Mouse (Mus musculus) cerebellum, postnatal 36 days (tissue): ENCODE data around the gene Cbx1.
A peak's percentile ranks its signal among the peaks of the same experiment; 100 is the strongest.

Experiments used
- DNase-seq, 2 experiments: peaks; one replicate each; pipeline ENCODE4 v3.0.0; 2021 to 2022; ENCODE audit warnings: mixed read lengths in 2 of 2

Gene Cbx1

DNA sequence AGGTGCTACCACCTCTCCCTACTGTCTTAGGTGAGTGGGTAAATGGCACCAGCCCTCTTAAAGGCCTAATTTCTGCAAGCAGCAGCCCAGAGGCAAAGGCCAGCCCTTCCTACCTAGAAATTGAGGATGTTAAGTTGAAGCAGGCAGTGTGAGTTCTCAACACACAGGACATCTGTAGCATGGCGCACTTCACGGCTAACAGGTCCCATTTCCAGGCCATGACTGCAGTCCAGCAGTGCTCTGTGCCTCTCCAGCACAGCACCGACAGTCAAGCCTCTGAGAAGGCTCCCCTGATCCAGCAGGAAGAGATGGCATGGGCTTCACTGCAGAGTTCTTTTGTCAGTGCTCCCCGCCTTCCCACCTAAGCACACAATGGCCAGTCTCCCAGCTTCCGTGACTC is 28.1 kb downstream of the Cbx1 start:
- DNase-seq = no peak

DNA sequence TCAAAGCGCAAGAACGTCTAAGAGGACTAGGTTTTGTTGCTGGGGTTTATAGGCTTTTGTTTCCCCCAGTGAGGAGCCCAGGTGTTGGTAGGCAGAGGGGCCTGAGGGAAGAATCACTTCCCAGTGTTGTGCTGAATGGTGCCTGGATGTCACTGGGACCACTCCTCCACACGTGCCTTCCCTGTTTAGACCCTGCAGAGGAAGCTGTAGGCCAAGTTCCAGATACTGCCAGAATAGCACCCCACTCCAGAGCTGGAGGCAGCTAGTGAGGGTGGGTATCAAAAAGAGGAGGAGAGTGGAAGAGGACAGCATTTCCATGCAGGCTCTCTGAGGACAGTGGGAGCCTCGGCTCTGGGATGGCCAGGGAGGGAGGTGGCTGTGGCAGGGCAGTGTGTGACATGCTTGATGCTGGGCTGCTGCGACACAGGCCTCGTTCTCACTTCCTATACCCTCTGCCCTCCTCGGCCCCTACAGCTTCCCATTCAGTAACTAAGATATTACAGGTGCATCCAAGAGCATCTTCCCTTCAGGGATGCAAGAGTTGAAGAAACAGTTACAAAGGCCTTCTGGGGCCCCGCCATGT is 29.3 kb downstream of the Cbx1 start:
- no peak for DNase-seq

DNA sequence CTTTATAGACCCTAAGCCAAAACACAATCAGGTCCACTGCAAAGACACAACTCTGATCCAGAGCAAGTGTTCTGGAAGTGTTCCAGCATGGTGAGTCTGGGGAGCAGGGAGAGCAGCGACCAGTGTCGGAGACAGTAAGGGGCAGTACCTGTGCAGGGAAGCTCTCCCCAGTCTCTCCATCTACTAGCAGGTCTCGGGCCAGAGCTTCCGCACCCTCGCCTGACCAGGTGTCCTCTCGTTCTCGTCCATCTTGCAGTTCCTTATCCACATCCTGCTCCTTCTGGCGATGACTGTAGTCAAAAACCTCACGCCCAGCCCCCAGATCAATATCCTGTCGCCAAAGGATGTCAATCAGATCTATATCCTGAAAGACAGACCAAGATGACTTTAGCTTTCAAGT is 33.0 kb downstream of the Cbx1 start:
- DNase-seq = no peak

DNA sequence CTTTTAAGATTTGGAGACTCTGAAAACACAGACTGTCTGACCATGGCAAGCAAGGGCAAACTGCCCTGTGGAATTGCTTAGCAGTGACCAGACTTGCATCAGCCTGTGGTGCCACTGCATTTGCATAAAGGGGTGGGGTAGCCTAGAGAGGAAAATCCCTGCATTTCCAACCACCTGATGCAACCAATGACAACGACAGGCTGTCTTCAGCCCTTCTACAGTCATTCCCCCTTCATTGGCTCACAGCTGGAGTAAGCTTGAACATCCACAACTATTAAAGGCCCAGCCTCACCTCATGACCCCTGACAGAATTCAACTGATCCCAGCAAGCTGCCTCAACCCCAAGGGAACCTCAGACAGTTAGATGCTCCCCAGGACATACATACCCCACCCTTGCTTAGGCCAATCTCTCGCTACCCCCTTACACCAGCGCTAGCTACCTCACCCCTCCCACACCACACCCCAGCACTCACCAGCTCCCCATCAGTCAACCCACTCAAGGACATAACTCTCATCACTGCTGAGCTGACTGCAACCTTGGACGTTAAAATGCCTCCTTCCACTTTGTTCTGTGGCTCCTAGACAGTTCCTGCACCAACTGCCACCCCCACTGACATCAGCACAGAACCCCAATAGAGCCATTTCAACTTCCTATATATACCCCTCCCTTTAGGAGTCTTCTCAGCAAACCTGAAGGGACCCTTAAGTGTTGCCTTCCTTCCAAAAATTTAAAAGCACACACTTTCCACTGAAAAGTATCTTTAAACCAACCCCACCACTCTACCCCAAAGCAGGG is 33.9 kb downstream of the Cbx1 start:
- DNase-seq = no peak

DNA sequence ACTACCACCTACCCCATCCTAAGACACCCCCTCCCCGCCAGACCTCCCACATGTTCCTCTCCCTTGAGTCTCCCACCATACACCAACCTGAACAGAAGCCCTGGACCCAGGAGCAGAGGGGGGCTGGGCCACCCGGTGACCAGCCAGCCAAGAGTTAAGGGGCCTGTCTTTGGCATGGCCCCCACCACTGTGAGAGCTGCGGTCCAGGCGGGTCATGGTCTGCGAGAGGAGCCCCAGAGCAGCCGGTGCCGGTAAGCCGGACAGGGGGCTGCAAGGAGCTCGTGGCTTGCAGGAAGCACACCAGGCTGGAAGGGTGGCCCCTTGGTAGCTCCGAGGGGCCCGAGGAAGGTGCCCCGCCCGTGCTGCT is 34.5 kb downstream of the Cbx1 start:
- peak in 1 of 2 experiments; percentile 25 for DNase-seq

DNA sequence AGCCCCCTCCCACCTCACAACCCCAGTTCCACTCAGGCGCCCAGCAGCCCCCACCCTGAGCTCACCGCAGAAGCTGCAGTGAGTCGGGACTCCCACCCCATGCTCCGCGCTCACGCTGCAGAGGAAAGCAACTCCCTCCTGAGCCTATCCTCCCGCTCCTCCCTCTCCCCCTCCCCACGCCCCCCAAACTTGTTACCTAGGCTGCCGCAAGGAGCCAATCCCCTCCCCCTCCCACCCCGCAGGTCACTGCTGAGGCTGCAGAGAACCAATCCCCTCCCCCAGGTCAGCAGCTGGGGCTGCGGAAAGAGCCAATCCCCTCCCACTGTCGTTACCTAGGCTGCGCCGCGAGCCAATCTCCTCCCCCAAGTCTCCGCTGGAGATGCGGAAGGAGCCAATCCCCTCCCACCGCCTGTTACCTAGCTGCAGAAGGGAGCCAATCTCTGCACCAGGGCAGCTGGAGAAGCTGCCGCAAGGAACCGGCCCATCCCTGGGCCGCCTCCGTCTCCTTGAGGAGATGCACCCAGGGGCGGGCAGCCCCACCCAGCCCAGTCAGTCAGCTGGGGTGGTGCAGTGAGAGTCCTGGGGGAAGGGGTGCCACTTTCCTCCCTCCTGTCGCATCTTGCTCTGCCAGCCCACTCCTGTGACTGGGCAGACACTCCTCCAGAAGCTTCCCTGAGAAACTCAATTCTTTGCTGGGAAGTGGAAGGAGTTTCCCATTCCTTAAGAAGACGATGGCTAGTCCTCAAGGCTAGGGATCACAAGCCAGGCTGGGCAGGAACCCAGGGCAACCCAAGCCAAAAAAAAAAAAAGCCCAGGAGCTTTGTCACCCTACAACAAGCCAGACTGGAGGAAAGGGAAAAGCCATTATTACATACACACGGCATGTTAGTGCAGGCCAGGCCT is 35.2 kb downstream of the Cbx1 start:
- peak; percentile 83 to 88 for DNase-seq

DNA sequence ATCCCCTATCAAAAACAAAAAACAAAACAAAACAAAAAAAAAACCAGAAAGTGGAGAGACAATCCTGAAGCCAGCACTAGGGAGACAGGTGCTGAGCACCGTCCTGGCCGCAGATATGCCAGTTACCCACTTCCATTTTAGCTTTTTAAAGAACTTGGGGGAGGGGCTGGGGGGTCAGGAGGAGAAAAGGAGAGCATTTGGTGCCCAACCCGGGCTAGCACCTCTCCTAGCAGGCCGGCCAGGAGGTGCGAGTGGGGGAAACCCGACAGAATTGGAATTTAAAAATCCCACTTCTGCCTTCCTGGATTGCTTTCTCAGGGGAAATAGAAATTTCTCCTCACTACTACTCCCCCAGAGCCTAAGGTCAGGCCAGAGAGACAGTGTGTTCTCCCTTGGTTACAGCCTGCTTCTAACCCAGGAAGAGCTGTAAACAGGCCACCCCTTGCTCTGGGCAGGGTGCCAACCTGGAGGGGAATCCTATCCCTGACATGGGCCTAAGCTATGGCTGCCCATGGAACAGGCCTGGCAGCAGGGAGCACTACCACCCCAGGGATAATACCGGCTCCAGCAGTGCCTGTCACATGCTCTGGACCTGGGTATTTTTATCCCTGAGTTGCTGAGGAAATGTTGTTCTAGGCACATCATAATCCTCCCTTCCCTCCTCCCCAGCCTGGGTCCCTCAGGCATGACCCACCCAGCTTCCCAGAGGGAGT is 36.0 kb downstream of the Cbx1 start:
- peak; percentile 67 to 72 for DNase-seq

DNA sequence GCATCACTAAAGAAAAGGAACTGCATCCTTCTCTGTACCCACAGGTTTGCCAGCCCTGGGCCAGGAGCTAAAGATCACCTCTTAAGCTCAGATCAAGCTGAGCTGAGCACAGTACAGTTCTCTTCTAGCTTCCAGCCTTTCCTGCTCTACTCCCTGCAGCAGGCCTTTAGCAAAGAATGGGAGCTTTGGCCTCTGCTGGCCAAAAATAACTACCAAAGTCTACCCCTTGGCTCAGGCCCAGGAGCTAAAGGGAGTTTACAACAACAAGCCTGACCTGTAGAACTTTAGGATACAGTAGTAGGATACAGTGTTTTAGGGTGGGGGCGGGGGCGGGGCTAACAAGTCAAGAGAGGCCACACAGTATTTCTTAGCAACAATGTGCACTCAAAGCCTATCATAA is 37.6 kb downstream of the Cbx1 start:
- DNase-seq = no peak

DNA sequence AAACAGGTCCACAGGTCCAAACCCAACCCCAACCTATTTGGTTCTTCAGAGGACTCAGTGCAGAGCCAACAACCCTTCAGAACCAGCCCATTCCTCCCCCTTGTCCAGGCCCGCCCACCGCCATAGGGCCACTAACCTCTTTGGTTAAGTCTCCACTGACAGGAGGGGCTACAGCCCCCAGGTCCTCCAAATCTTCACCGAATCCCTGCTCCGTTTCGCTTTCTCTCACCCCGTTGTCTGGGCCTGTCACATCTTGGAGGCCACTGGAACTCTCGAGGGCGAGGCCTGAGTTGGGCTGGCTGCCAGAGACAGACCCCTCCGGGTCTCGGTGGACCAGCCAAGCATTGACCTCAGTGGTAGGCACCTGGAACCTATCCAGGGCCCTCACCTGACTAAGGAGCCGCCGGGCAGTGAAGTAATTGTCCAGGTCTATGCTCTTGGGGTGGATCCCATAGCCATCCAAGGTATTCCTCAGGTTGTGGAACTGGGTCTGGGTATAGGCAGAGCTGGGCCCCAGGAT is 38.2 kb downstream of the Cbx1 start:
- DNase-seq = peak in 1 of 2 experiments; percentile 20

DNA sequence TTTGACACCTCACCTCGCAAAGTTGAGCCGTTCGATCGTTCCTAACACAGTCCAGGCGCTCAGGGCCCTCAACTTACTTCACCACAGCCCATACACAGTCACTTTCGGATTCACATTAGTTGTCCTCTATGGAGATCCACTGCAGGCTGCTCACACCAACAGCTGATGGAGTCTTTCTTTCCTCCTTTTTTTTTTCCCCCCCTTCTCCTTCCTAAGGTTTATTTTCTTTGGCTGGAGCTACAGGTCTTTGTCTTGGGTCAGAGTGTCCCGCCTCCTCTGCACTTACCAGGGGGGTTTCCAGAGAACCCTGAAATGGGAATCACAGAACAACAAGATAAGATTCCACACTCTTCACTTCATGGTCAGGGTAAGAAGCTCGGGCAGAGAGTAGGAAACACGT is 39.0 kb downstream of the Cbx1 start:
- no peak for DNase-seq

DNA sequence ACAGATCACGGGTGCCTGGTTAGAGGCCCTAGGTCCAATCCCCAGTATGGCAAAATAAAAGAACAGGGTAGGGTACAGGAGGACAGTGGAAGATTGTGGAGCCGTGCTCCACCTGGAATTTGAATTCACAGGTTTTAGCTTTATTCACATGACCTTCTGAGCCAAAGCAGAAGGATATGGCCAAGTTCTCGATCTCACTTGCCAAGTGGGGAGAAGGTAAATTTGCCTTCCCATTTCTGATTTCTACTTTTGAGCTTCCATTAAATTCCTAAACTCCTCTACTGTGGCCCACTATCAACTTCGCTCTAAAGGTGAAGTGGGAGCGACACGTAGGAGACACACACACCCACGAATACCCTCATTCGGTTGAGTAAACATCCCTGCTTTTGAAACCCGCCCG is 40.0 kb downstream of the Cbx1 start:
- DNase-seq = no peak

DNA sequence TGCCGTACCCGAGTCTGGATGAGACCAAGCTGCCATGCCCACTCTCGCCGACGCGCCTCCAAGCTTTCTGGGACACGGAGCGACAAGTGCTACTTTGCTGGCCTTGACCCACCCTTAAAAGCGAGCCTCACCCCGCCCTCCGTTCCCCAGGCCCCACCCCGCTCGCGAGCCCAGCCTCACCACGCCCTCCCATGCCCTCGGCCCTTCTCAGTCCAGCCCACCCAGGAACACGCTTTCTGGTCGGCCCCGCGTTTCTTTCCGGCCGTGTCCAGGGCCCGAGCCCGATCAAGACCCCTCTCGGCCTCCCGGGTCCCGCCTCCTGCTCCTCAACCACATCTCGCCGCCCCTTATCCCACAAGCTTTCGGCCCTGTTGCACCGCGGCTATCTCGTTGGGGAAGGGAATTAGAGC is 40.5 kb downstream of the Cbx1 start:
- peak in 1 of 2 experiments; percentile 62 for DNase-seq

DNA sequence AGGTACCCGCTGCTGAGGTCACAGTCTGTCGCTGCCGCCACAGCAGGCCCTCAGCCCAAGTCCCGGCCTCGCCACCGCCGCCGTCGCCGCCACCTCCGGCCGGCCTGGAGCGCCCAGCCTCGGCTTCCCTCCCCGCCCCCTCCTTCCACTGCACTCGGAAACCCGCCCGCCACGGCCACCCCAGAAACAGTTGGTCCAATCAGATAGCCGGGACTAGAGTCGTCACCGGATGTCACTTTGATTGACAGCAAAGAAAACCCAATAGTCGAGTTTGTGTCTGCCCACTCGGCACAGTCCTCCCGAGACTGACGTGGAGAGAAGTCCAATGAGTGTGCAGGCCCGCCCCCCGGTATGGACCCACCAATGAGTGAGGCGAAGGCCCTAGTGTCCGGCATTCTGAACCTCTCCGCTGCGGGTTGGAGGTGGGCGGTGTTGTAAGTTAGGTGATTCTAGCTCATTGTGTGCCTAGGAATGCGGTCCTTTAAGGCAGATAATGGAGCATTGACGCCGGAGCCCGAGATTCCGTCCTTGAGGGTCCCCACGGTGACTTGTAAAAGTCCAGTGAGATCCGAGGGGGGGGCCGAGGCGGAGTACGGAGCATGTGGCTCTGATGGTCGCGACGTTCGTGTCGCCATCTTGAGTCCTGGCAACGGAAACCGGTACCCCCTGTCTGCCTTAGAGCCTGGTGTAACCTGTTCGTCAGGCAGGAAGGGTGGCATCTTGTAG is 41.0 kb downstream of the Cbx1 start, which contains the start of gene Nfe2l1:
Gene Nfe2l1, minus strand, starts transcription at position 156 of the 726 bp plus-strand sequence.
- DNase-seq = peak; percentile 98 to 99

DNA sequence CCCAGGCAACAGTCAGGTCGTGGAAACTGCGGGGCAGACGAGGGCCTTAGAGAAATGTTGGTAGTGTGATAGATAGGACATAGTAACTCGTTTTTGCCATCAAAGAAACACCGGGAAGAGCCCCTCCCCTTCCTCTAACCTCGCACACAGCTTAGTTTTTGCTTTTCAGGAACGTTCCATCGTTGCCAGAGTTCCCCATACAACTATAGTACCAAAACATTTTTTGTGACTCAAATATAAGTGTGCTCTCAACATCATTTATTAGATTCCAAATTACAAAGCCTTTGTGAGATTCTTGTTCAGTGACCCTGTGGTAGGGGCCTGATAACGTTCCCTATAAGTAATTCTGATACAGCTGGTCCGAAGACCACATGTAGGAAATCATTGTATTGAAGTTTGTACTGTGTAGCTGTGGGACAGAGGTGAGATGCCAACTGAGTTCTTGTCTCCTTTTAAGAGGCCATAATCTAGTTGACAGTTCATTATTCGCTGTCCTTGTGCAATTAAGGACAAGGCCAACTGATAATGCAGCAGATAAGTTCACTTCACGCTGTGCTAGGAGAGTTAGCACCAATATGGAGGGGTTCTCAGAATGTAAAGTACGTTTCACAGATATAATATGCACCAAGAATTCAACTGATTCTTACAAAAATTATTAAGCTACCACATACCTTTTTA is 41.8 kb downstream of the Cbx1 start:
- no peak for DNase-seq

DNA sequence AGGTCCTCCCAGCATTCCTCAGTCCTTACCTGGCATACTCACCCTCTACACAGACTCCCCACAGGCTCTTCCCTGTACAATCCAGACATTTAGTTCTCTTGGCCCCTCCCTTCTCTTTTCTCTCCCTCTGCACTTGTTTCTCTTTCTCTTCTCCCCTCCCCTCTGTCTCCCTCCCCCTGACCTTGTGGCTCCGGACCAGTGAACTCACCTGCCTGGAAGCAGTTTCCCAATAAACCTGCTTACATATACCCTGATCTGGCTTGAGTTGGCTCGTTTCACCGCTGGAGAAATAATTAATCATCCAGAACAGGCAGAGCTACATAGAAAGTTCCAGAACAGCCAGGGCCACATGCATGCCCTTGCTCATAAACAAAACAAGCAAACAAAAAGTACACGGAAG is 42.6 kb downstream of the Cbx1 start:
- DNase-seq = no peak

DNA sequence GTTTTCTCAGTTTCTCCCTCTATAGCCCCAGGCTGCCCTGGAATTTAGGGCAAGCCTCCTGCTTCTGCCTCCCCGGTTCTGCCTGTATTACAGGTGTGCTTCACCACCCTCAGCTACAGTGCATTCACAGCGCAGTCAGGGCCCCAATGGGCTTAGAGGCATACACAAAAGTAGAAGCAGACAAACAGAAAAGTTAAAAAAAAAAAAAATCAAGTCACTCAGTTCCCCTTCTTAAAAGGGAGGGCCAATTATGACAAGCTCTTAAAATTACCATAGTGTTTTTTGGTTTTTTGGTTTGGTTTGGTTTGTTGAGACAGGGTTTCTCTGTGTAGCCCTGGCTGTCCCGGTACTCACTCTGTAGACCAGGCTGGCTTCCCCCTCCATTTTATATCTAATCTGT is 43.6 kb downstream of the Cbx1 start:
- no peak for DNase-seq

DNA sequence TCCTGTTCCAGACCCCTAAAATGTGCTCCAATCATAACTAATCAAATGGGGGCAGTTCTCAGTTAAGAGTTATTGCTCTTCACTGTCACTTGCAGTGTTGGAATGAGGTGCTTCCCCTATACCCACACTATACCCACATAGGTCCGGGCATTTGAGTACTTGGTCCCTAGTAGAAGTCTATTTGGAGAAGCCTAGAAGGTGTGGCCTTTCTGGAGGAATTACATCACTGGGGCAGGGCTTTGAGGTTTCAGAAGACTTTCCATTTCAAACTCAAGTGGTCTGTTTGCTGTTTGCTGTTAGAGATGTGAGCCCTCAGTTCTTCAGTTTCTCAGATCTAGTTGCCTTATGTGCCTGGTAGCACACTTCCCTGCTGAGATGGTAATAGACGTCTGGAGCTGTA is 44.0 kb downstream of the Cbx1 start:
- no peak for DNase-seq

DNA sequence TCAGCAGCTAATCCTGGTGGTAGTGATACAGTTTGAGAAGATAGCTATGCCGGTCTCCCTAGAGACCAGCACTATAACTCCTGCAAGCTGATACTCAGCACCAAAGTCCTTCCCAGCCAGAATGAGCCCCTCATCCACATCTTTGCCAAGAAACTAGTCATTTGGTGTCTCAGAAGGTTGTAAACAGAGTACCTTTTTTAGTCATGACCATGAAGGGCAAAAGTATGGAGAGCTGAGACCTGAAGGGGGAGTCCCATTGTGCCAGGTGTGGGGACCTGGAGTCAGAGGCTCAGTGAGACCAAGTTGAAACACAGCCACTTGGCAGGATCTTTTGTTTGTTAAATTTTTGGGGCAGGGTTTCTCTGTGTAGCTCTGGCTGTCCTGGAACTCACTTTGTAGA is 45.2 kb downstream of the Cbx1 start:
- no peak for DNase-seq

DNA sequence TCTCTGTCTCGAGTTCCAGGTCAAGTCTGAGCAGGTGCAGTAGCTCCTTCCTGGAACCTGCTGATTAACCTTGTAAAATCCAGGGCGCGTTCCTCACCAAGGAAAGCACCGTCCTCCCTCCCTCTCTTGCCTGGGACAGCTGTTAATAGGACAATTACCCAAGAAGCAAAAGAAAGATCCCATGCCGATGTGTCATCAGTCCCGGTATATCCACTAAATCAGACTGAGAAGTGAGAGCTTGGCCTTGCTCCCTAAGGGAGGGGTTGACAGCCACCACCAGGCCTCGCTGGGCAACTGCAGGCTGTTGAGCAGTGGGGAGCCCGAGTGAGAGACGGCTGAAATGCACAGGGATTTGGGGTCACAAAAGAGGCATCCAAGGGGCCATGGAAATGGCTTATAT is 48.4 kb downstream of the Cbx1 start:
- DNase-seq = no peak

DNA sequence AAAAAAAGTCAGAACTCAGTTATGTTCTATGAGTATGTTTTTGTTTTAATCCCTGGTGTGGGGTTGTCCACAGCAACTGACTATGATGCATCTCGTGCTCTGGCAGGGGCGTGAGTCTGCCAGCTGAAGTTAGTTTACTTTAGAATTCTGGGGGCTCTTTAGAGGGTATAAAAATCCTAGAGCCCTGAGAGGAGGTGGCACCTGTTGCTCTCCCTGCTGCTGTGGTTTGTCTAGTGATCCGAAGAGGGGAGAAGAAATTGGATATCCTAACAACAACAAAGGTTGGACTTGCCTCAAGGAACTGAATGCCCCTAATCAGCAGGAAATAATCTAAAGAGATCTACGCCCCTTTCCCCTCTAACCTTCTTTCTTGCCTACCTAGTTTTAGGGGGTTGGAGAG is 49.4 kb downstream of the Cbx1 start:
- DNase-seq = no peak

DNA sequence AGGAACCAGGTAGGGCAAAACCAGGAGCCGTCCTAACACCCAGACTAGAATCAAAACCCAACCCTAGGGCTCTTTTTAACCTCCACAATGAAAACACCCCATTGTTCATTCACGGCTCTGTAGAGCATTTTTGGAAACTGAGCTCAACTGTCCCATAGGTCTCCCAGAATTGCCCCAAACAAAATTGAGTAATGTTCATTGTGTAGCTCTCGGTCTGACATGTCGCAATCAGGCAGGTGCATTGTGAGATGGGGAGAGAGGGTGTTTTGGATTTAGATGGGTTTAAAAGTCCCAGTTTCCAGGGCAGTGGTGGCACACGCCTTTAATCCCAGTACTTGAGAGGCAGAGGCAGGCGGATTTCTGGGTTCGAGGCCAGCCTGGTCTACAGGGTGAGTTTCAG is 50.5 kb downstream of the Cbx1 start:
- no peak for DNase-seq
